Mouse (Mus musculus): Measurements from ENCODE around the gene R3hcc1l.

DNA sequence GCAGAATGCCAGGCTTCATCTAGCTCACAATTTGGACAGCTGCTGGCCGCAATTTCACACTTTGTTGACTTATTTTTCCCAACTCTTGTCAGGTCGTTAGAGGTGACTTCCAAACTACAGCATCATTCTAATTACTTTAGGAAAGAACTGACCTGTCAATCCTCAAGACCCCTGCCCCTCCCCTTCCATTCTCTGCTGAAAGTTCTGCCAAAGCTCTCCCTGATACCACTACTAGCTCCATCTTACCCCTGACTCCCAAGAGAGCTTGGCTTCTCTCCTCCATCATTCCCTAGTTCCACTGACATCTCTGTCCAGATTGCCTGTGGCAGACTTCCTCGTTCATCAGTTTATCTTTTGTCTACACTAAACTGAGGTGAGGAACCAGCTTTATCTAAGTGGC lies 14.4 kb upstream of the R3hcc1l start:
- TF ChIP-seq CTCF (conservative IDR thresholded peaks at IDR 0.05; ENCODE audit: low read length) (no peak), POU5F1 (IDR thresholded peaks at IDR 0.05; ENCODE audit: borderline replicate concordance, low read length) (no peak)
